24 mouse cellular contexts compared by ENCODE assay signal in genomic region chr7:97434517-97434916, GRCm38 (mm10). TPM values are rescaled to one million over a fixed set of nuclear protein-coding genes. Genes with fewer than 3 reads are reported as not detected.
"Had no signal": no experiment of that assay in that cellular context is flagged by ENCODE, and none has a peak within 500 bp of the region (broad histone marks: within the 10 kb centered on the region; RNA-seq: fewer than 3 reads in every experiment).

No protein-coding gene starts in this region.

- DNase-seq: forebrain, postnatal 0 days; gastrocnemius, postnatal 14 days; gastrocnemius, postnatal 36 days; heart, adult 18-20 months; heart, postnatal 10 days; heart, postnatal 4 days; kidney, adult 11 months; kidney, adult 2 months; kidney, adult 9 months; kidney, postnatal 14 days; kidney, postnatal 36 days; layer of hippocampus, adult 9-11 months; layer of hippocampus, postnatal 36 days; left cerebral cortex, postnatal 4 days had no signal

- H3K9me3 ChIP-seq: heart, embryonic 10.5 days; heart, embryonic 12.5 days; hindbrain, embryonic 10.5 days; hindbrain, embryonic 12.5 days; hindbrain, embryonic 15.5 days; kidney, embryonic 15.5 days; limb, embryonic 13.5 days had no signal

- H3K4me3 ChIP-seq: heart, embryonic 10.5 days; heart, embryonic 12.5 days; hindbrain, embryonic 10.5 days; hindbrain, embryonic 12.5 days; hindbrain, embryonic 15.5 days; kidney, embryonic 15.5 days; limb, embryonic 13.5 days had no signal

- H3K4me2 ChIP-seq: heart, embryonic 12.5 days; hindbrain, embryonic 12.5 days; hindbrain, embryonic 15.5 days; kidney, embryonic 15.5 days; limb, embryonic 13.5 days had no signal

- H3K27ac ChIP-seq: heart, embryonic 10.5 days; hindbrain, embryonic 10.5 days; hindbrain, embryonic 12.5 days; hindbrain, embryonic 15.5 days; hindbrain, postnatal 0 days; kidney, embryonic 15.5 days; kidney, postnatal 0 days; limb, embryonic 13.5 days had no signal

- H3K27me3 ChIP-seq: heart, embryonic 12.5 days; hindbrain, embryonic 12.5 days; hindbrain, embryonic 15.5 days; kidney, embryonic 15.5 days; limb, embryonic 13.5 days had no signal

- H3K9ac ChIP-seq: forebrain, postnatal 0 days; heart, embryonic 12.5 days; hindbrain, embryonic 12.5 days; hindbrain, embryonic 15.5 days; kidney, embryonic 15.5 days; limb, embryonic 13.5 days had no signal

- ATAC-seq: forebrain, postnatal 0 days; hindbrain, postnatal 0 days; intestine, embryonic 16.5 days had no signal

- H3K36me3 ChIP-seq: heart, embryonic 10.5 days; heart, embryonic 12.5 days; hindbrain, embryonic 10.5 days; hindbrain, embryonic 12.5 days; hindbrain, embryonic 15.5 days; kidney, embryonic 15.5 days; limb, embryonic 13.5 days had no signal

RNA-seq across cellular contexts. Expression of gene Kctd14, which starts 16.6 kb away (rescaled TPM):
- total RNA-seq: gastrocnemius, postnatal 36 days had no signal
